Mouse (Mus musculus) effector memory CD4-positive, alpha-beta T cell, adult 5 months (primary cell): ENCODE data around the gene Serpinb6b. TPM values are rescaled to one million over a fixed set of nuclear protein-coding genes. Genes with fewer than 3 reads are reported as not detected.

ENCODE experiments used
- polyA plus RNA-seq: library from polyadenylated mRNA; unstranded; fragments of 100-300 nt; shearing (Covaris generic); gene quantifications from one replicate; pipeline ENCODE4 v1.2.1, GENCODE M21; 2017

Serpinb6b gene
- 70.7 TPM for polyA plus RNA-seq

GRCm38 (mm10) chr13:32964989-32965811 is at the start of gene Serpinb6b:
Gene Serpinb6b (plus strand): TSS chr13:32965209.

GRCm38 (mm10) chr13:33002950-33003349 is 37.9 kb downstream of the Serpinb6b start, which contains the start of gene Serpinb9:
Gene Serpinb9 (plus strand): TSS chr13:33003250.

GRCm38 (mm10) chr13:33027244-33027643 is 62.2 kb downstream of the Serpinb6b start, which contains the start of gene Serpinb9b:
Gene Serpinb9b (plus strand): TSS chr13:33027416.

Other genes starting within 250 kb of the Serpinb6b start
- not detected for gene Mylk4, start 181.3 kb upstream of the Serpinb6b start, polyA plus RNA-seq
- gene Wrnip1, start 163.2 kb upstream of the Serpinb6b start, polyA plus RNA-seq, result 66.9 TPM
- not detected for gene D930007J09Rik, start 162.4 kb upstream of the Serpinb6b start, polyA plus RNA-seq
- gene Serpinb1a, start 114.0 kb upstream of the Serpinb6b start, polyA plus RNA-seq, result 20.0 TPM
- not detected for gene Serpinb1c, start 67.0 kb upstream of the Serpinb6b start, polyA plus RNA-seq
- 145 TPM for gene Serpinb9, start 38.0 kb downstream of the Serpinb6b start, polyA plus RNA-seq
- 0.21 TPM for gene Serpinb9b, start 62.2 kb downstream of the Serpinb6b start, polyA plus RNA-seq
- 1.3 TPM for gene Serpinb1b, start 113.4 kb downstream of the Serpinb6b start, polyA plus RNA-seq
- not detected for gene Serpinb9c, start 194.5 kb downstream of the Serpinb6b start, polyA plus RNA-seq
- gene Serpinb9d, start 227.8 kb downstream of the Serpinb6b start, polyA plus RNA-seq, result not detected